Mouse (Mus musculus): ENCODE measurements at regions not wholly inside any gene's neighbourhood (a gene's known extent, or its start where the extent isn't known, plus 50 kb on each side); places are given as distances from the start of the nearest gene placed in this dataset.

DNA sequence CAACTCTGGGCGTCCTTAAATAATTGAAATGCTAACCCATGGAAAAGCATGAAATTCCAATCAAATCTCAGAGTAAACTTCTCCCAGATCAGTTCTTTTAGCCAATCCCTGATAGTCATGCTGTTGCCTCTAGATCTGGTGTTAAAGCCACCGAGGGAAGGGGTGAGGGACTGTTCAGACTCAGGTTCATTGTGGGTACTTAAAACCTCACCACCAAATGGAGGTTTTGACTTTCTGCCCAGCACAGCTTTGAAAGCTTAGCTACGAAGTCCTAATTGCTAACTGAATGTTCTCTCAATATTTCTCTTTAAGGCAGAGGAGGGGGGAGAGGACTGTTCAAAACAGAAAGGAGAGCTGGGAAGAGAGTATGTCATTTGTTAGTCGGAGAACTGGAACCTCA, 517.9 kb upstream of the Sox9 start:
- ATAC-seq: no peak

DNA sequence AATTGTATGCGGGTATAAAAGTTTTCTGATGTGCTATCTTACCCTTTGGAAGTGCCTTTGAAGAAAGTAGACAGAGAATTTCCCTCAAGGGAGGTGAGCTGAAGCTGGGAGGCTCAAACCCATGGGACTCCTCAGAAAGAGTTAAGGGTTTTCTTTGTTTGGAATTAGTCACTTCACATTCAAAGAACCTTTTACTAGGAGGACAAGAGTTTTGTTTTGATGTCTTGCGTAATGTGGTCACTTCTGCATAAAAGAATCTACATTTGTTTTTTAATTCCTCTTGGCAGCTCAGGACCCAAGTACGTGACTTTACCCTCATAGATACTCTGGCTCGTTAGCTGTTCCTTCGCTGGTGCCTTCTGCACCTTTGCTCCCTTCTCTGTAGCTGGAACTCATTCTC, 511.1 kb upstream of the Sox9 start:
- H3K27ac ChIP-seq: no peak overlapping the region
- WGBS: 95% methylated on average over 5 of the region's 5 CpGs
- no peaks in the 10 kb centered on the region for H3K36me3 ChIP-seq
- H3K27me3 ChIP-seq: no peaks in the 10 kb centered on the region
- no peak overlapping the region for H3K9ac ChIP-seq (replicated peaks)
- H3K4me3 ChIP-seq (replicated peaks): no peak overlapping the region
- H3K9me3 ChIP-seq: no peaks in the 10 kb centered on the region
- no peaks in the 10 kb centered on the region for H3K4me1 ChIP-seq (replicated peaks)
- H3K4me2 ChIP-seq (replicated peaks): no peak overlapping the region
- ATAC-seq: no peak

More for the DNA sequence above, 517.9 kb upstream of the Sox9 start:
- Histone ChIP-seq H3K9me3 (no peaks in the 10 kb centered on the region), H3K4me3 (replicated peaks) (no peak overlapping the region), H3K27ac (no peak overlapping the region), H3K4me1 (replicated peaks) (no peaks in the 10 kb centered on the region), H3K4me2 (replicated peaks) (no peak overlapping the region), H3K27me3 (no peaks in the 10 kb centered on the region), H3K36me3 (no peaks in the 10 kb centered on the region), H3K9ac (replicated peaks) (no peak overlapping the region)
- WGBS: 80% methylated on average over 4 of the region's 4 CpGs

DNA sequence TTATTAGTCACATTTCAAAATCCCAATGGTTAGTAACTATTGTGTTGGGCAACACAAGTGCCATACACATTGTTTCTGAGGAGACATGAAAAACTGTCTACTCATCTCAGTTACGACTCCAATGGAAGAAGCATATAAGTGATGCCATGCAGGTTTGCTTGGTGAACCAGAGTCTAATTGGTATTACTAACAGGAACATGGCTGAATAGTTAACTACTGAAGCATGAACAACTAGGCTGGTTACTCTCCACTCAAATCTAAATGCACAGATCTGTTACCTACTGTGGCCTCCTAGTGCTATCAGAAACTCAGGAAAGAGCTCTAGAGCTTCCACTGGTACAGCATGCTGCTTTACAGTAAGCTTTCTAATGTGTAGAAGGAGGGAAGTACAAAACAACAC, 503.5 kb upstream of the Sox9 start:
- no peak for ATAC-seq
- Histone ChIP-seq H3K27me3 (no peaks in the 10 kb centered on the region), H3K27ac (no peak overlapping the region), H3K4me3 (replicated peaks) (no peak overlapping the region), H3K4me2 (replicated peaks) (no peak overlapping the region), H3K36me3 (no peaks in the 10 kb centered on the region), H3K4me1 (replicated peaks) (no peaks in the 10 kb centered on the region), H3K9me3 (no peaks in the 10 kb centered on the region), H3K9ac (replicated peaks) (no peak overlapping the region)
- WGBS: 77% methylated on average over 1 of the region's 1 CpGs

DNA sequence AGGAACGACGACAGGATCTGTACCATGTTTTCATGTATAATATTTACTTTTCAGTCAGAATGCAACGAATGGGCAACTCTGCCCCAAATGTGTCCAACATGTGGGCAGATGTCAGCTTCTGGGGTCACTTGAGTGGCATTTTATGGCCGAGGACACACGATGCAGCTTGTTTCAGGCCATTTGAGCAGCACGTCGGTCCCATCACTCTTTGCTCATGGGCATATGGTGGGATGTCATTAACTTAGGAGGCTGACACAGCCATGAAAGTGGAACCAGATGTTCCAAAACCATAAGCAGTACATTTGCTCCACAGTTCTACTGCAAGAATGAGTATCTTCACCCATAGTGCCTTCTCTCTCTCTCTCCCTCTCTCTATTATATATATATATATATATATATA, 499.1 kb upstream of the Sox9 start:
- Histone ChIP-seq H3K4me3 (replicated peaks) (no peak overlapping the region), H3K36me3 (no peaks in the 10 kb centered on the region), H3K27ac (no peak overlapping the region), H3K9ac (replicated peaks) (no peak overlapping the region), H3K9me3 (no peaks in the 10 kb centered on the region), H3K4me1 (replicated peaks) (no peaks in the 10 kb centered on the region), H3K27me3 (no peaks in the 10 kb centered on the region), H3K4me2 (replicated peaks) (no peak overlapping the region)
- WGBS: 90% methylated on average over 7 of the region's 7 CpGs
- no peak for ATAC-seq

DNA sequence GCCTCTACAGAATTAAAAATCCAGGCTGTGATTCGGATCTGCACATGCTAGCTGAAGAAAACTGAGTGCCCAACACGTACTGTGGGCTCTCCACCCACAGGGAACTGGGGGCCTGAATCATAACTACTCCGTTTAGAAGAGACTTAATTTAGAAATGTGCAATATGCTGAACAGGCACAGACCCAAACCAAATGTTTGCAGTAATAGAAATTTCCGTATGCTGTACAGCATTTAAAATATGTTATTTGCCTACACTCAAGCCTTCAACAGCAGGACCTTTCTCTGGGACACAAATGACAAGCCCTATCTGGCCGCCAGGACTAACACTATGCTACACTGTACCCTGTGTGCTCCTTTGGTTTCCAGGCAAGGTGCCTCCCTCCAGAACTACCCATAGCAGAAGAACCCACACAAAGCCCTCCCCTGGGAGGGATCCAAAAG, 483.1 kb upstream of the Sox9 start:
- Histone ChIP-seq H3K9me3 (no peaks in the 10 kb centered on the region), H3K27ac (no peak overlapping the region), H3K36me3 (no peaks in the 10 kb centered on the region), H3K4me1 (replicated peaks) (no peaks in the 10 kb centered on the region), H3K4me2 (replicated peaks) (no peak overlapping the region), H3K4me3 (replicated peaks) (no peak overlapping the region), H3K9ac (replicated peaks) (no peak overlapping the region), H3K27me3 (no peaks in the 10 kb centered on the region)
- no peak for ATAC-seq
- 83% methylated on average over 5 of the region's 5 CpGs for WGBS

DNA sequence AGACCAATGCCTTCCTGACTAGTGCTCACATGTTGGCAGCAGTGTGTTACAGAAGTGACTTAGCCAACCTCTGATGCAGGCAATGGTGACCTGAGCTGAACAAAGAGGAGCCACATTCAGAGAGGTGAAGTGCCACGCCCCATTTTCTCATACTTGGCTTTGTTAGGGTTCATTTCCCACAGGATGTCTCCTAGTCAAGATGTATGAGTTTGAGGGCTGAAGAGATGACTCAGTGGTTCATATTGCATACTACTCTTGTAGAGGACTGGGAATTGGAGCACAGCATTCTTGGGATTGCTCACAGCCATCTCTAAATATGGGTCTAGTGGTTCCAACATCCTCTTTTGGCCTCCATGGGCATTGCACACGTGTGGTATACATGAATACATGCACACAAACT, 478.9 kb upstream of the Sox9 start:
- Histone ChIP-seq H3K9ac (replicated peaks) (no peak overlapping the region), H3K4me1 (replicated peaks) (no peaks in the 10 kb centered on the region), H3K36me3 (no peaks in the 10 kb centered on the region), H3K27me3 (no peaks in the 10 kb centered on the region), H3K4me3 (replicated peaks) (no peak overlapping the region), H3K4me2 (replicated peaks) (no peak overlapping the region), H3K9me3 (no peaks in the 10 kb centered on the region), H3K27ac (no peak overlapping the region)
- no peak for ATAC-seq
- WGBS: 71% methylated on average over 2 of the region's 2 CpGs

DNA sequence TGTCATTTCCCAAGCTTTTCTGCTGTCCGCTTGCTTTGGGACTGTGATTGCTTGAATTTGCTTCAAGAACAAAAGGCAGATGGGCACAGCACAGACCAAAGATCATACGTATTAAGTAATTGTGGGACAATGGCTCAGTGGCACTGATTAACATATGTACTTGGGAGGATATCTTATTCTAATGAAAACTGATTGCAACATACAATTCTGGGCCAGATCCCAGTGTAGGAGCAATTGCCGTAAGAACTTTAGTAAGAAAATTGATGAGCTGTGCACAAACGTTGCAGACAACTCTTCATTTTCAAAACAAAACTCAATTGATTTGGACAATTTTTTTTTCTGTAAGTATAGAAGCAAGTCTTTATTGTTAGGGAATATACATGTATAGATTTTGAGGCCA, 456.2 kb upstream of the Sox9 start:
- no peak overlapping the region for H3K27ac ChIP-seq
- no peak overlapping the region for H3K4me3 ChIP-seq (replicated peaks)
- 87% methylated on average over 4 of the region's 4 CpGs for WGBS
- H3K9ac ChIP-seq (replicated peaks): no peak overlapping the region
- H3K9me3 ChIP-seq: no peaks in the 10 kb centered on the region
- no peak overlapping the region for H3K4me2 ChIP-seq (replicated peaks)
- no peak for ATAC-seq
- H3K4me1 ChIP-seq (replicated peaks): peaks cover 4% of the 10 kb centered on the region; the same call in 1 of the 2 replicates
- no peaks in the 10 kb centered on the region for H3K27me3 ChIP-seq
- H3K36me3 ChIP-seq: no peaks in the 10 kb centered on the region

DNA sequence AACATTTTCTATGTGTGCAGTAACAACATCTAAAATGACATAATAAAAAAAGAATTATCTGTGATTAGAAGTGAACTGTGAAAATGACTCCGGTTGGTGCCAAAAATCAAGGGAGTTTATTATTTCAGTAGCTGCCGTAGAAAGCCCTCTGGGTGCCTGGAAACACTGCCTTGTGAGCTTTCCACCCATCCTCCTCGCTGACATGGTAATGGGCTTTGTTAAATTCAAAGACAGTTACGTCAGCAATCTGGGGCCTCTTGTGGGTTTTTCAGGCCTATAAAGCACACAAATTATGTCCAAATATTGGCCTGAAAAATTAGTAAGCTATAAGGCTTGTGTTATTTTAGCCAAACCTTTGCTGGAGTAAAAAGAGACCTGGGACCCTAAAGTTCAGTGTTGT, 454.4 kb upstream of the Sox9 start:
- WGBS: 50% methylated on average over 4 of the region's 4 CpGs
- H3K27me3 ChIP-seq: no peaks in the 10 kb centered on the region
- H3K36me3 ChIP-seq: no peaks in the 10 kb centered on the region
- H3K4me2 ChIP-seq (replicated peaks): no peak overlapping the region
- no peak overlapping the region for H3K9ac ChIP-seq (replicated peaks)
- H3K4me3 ChIP-seq (replicated peaks): no peak overlapping the region
- H3K4me1 ChIP-seq (replicated peaks): peaks cover 4% of the 10 kb centered on the region; the same call in 1 of the 2 replicates
- no peak overlapping the region for H3K27ac ChIP-seq
- H3K9me3 ChIP-seq: no peaks in the 10 kb centered on the region
- ATAC-seq: no peak

DNA sequence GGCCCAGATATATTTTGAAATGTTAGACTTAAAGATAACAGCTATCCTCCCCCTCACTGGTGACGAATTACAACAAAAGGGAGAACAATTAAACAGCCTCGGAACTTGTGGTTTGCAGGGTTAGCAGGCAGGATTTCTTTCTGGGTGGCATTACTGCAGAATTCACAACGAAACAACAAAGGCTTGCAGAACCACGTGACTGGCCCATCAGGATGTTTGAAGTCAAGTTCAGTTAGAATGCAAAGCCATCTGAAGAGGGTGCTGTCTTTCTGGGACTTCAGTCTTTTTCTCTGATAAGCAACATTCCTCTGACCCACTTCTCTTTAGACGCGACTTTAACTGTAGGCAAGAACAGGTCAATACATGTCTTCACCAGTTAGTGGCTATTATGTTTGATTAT, 436.9 kb upstream of the Sox9 start:
- Histone ChIP-seq H3K9me3 (no peaks in the 10 kb centered on the region), H3K36me3 (no peaks in the 10 kb centered on the region), H3K9ac (replicated peaks) (no peak overlapping the region), H3K4me3 (replicated peaks) (no peak overlapping the region), H3K27me3 (no peaks in the 10 kb centered on the region), H3K4me2 (replicated peaks) (no peak overlapping the region), H3K27ac (no peak overlapping the region), H3K4me1 (replicated peaks) (0 out of 2 replicates have a peak, but pooled peaks cover 3% of the 10 kb centered on the region)
- no peak for ATAC-seq
- WGBS: 59% methylated on average over 6 of the region's 6 CpGs

DNA sequence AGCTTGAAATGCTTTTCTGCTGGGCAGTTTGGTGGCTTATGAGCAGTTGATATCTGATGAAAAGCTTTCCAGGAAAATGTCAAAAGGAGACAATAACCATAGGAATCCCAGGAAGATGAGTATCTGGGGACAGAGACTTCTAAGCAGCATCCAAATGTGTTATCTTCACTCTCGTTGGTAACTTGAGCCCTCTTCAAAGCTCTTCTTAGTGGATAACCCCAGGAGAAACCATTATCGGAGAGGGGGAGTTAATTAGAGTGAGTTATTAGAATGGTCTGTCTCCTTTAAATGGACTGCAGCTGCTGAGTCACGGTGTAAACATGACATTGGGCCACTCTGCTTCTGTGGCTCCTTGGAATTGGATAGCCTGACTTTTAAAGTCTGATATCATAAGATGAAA, 436.4 kb upstream of the Sox9 start:
- WGBS: 42% methylated on average over 3 of the region's 3 CpGs
- H3K4me3 ChIP-seq (replicated peaks): no peak overlapping the region
- H3K36me3 ChIP-seq: no peaks in the 10 kb centered on the region
- no peak overlapping the region for H3K4me2 ChIP-seq (replicated peaks)
- no peaks in the 10 kb centered on the region for H3K9me3 ChIP-seq
- H3K4me1 ChIP-seq (replicated peaks): 0 out of 2 replicates have a peak, but pooled peaks cover 3% of the 10 kb centered on the region
- no peak for ATAC-seq
- H3K9ac ChIP-seq (replicated peaks): no peak overlapping the region
- H3K27me3 ChIP-seq: no peaks in the 10 kb centered on the region
- H3K27ac ChIP-seq: no peak overlapping the region

DNA sequence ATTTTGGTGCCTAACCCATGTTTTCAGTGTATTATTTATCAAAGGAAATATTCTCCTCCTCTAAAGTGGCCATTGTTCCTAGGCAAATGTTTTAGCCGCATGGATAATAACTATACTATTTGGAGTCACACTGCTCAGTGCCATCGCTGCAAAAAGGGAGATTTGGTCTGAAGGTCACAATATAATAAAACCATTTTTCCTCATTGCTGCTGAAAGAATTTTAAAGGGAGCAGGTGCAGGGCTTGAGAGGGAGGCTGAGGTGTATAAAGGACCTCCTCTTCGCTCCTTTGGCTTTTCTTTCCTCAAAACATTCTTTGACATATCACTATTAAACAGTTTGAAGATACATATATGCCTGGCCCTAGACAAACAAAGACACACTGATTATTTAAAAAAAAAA, 435.9 kb upstream of the Sox9 start:
- H3K9ac ChIP-seq (replicated peaks): no peak overlapping the region
- H3K27ac ChIP-seq: no peak overlapping the region
- no peak for ATAC-seq
- H3K27me3 ChIP-seq: no peaks in the 10 kb centered on the region
- H3K36me3 ChIP-seq: no peaks in the 10 kb centered on the region
- no peak overlapping the region for H3K4me3 ChIP-seq (replicated peaks)
- 0 out of 2 replicates have a peak, but pooled peaks cover 3% of the 10 kb centered on the region for H3K4me1 ChIP-seq (replicated peaks)
- WGBS: 88% methylated on average over 3 of the region's 3 CpGs
- H3K4me2 ChIP-seq (replicated peaks): no peak overlapping the region
- no peaks in the 10 kb centered on the region for H3K9me3 ChIP-seq

DNA sequence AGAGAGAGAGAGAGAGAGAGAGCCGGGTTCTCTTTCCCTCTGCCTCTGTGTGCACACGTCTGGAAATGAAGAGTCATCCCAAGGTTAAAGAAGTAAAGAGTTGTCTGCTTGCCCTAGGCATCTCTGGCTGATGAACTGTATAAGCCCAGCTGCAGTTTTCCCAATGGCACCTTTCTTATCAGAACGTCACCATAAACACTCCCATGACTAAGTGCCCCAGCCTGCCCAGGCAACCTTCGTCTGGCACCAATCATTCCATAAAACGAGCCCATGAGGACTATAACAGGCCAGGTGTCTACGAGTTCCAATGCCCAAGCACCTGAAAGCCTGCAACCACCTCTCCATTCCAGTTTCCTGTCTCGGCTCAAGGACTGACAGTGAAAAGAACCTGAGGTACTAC, 435.5 kb upstream of the Sox9 start:
- no peak for ATAC-seq
- Histone ChIP-seq H3K4me3 (replicated peaks) (no peak overlapping the region), H3K27ac (no peak overlapping the region), H3K27me3 (no peaks in the 10 kb centered on the region), H3K4me2 (replicated peaks) (no peak overlapping the region), H3K36me3 (no peaks in the 10 kb centered on the region), H3K9ac (replicated peaks) (no peak overlapping the region), H3K9me3 (no peaks in the 10 kb centered on the region), H3K4me1 (replicated peaks) (0 out of 2 replicates have a peak, but pooled peaks cover 3% of the 10 kb centered on the region)
- WGBS: 84% methylated on average over 7 of the region's 7 CpGs

DNA sequence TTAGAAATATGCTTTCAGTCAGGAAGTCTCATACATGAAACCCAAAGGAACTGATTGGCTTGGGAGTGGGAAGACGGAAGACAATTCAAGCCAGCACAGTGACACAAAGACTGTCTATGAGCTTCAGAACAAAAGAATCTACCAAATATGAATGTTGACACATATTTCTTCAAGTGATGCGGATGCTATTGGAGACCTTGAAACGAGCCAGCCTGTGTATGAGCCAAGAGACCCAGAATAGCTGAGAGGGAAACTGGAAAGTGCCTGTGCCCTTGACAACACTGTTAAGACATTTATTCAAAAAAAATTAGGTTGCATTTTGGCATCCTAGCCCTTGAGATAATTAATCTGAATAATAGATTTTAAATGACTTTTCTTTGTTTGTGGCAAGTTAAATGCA, 426.7 kb upstream of the Sox9 start:
- whole genome bisulfite sequencing: 91% methylated on average over 3 of the region's 3 CpGs
- H3K36me3 ChIP-seq: no peaks in the 10 kb centered on the region

More for the DNA sequence above, 426.7 kb upstream of the Sox9 start:
- H3K9ac ChIP-seq (replicated peaks): no peak overlapping the region
- no peaks in the 10 kb centered on the region for H3K27me3 ChIP-seq
- no peak overlapping the region for H3K4me2 ChIP-seq (replicated peaks)
- H3K4me3 ChIP-seq (replicated peaks): no peak overlapping the region
- no peak for ATAC-seq
- no peak overlapping the region for H3K27ac ChIP-seq
- no peaks in the 10 kb centered on the region for H3K4me1 ChIP-seq (replicated peaks)
- H3K9me3 ChIP-seq: no peaks in the 10 kb centered on the region

Data from midbrain, embryonic 13.5 days (tissue).